Mouse (Mus musculus) hindbrain, embryonic 16.5 days (tissue): ENCODE measurements at regions not wholly inside any gene's neighbourhood (a gene's known extent, or its start where the extent isn't known, plus 50 kb on each side); places are given as distances from the start of the nearest gene placed in this dataset.

Experiments
- ATAC-seq: fragments of 200-750 bp; cut with Nextera tagmentation; 2 replicates; pipeline ENCODE4 v1.8.0; 2017; ENCODE audit warnings: moderate TSS enrichment, moderate library complexity
- H3K27ac ChIP-seq: fragments of 300-500 bp; sonication (generic); 2 replicates; pipeline ENCODE4 v1.5.1; 2014; ENCODE audit warnings: low read depth, mild to moderate bottlenecking, control low read depth, low read length, moderate library complexity
- H3K27me3 ChIP-seq: fragments of 300-500 bp; sonication (generic); replicated peaks from 2 replicates; pipeline ENCODE4 v1.6.1; 2014; ENCODE audit warnings: low read length; ENCODE audit not compliant: control insufficient read depth, insufficient read depth
- H3K36me3 ChIP-seq: fragments of 300-500 bp; sonication (generic); 2 replicates; pipeline ENCODE4 v1.6.1; 2014; ENCODE audit warnings: mild to moderate bottlenecking, low read length, moderate library complexity, mixed read lengths; ENCODE audit not compliant: control insufficient read depth, insufficient read depth
- H3K4me1 ChIP-seq: fragments of 300-500 bp; sonication (generic); 2 replicates; pipeline ENCODE4 v1.6.1; 2014; ENCODE audit warnings: low read depth, low read length; ENCODE audit not compliant: control insufficient read depth, insufficient read depth
- H3K4me2 ChIP-seq: fragments of 300-500 bp; sonication (generic); 2 replicates; pipeline ENCODE4 v1.6.1; 2014; ENCODE audit warnings: mild to moderate bottlenecking, low read length, control low read depth, moderate library complexity
- H3K4me3 ChIP-seq: fragments of 300-500 bp; sonication (generic); 2 replicates; pipeline ENCODE4 v1.5.1; 2014; ENCODE audit warnings: mild to moderate bottlenecking, low read length, control low read depth, moderate library complexity
- H3K9ac ChIP-seq: fragments of 300-500 bp; sonication (generic); 2 replicates; pipeline ENCODE4 v1.6.1; 2014; ENCODE audit warnings: low read depth, mild to moderate bottlenecking, control low read depth, low read length, moderate library complexity
- H3K9me3 ChIP-seq: fragments of 300-500 bp; sonication (generic); 2 replicates; pipeline ENCODE4 v1.6.1; 2014; ENCODE audit warnings: mild to moderate bottlenecking, low read length, moderate library complexity; ENCODE audit not compliant: control insufficient read depth
- WGBS: fragments of 180-500 bp; shearing (Covaris S2); extraction: QIAGEN DNeasy Blood & Tissue Kit; methylation state at CpG from one replicate; pipeline ENCODE4 v1.1.7; 2014; 5-methylcytosine and 5-hydroxymethylcytosine counted together

GRCm38 (mm10) chr1:73820701-73821100 is 303.5 kb downstream of the Tns1 start:
- WGBS = 63% methylated on average over 7 of the region's 7 CpGs
- no peaks in the 10 kb centered on the region for H3K36me3 ChIP-seq
- no peak for ATAC-seq

GRCm38 (mm10) chr1:73807206-73807605 is 317.0 kb downstream of the Tns1 start:
- no peak overlapping the region for H3K27ac ChIP-seq
- no peaks in the 10 kb centered on the region for H3K36me3 ChIP-seq
- H3K9me3 ChIP-seq = no peaks in the 10 kb centered on the region
- H3K4me2 ChIP-seq = no peak overlapping the region
- no peak overlapping the region for H3K4me3 ChIP-seq
- H3K27me3 ChIP-seq = no peaks in the 10 kb centered on the region
- no peak overlapping the region for H3K9ac ChIP-seq
- 81% methylated on average over 3 of the region's 3 CpGs for WGBS
- no peak for ATAC-seq
- no peaks in the 10 kb centered on the region for H3K4me1 ChIP-seq

More at GRCm38 (mm10) chr1:73820701-73821100, 303.5 kb downstream of the Tns1 start:
- H3K27me3 ChIP-seq = no peaks in the 10 kb centered on the region
- H3K4me2 ChIP-seq = no peak overlapping the region
- H3K9ac ChIP-seq = no peak overlapping the region
- no peaks in the 10 kb centered on the region for H3K9me3 ChIP-seq
- H3K4me1 ChIP-seq = no peaks in the 10 kb centered on the region
- H3K27ac ChIP-seq = no peak overlapping the region
- H3K4me3 ChIP-seq = no peak overlapping the region

- Histone ChIP-seq H3K9ac (no peak overlapping the region), H3K9me3 (no peaks in the 10 kb centered on the region; the same call in 1 of the 2 replicates), H3K4me2 (no peak overlapping the region), H3K27ac (no peak overlapping the region), H3K27me3 (no peaks in the 10 kb centered on the region), H3K4me1 (no peaks in the 10 kb centered on the region), H3K36me3 (no peaks in the 10 kb centered on the region), H3K4me3 (no peak overlapping the region)
- no peak for ATAC-seq
- 88% methylated on average over 9 of the region's 9 CpGs for WGBS
Observed at GRCm38 (mm10) chr1:73805156-73805555, 319.1 kb downstream of the Tns1 start.

GRCm38 (mm10) chr1:73799996-73800395 is 324.3 kb downstream of the Tns1 start:
- no peaks in the 10 kb centered on the region for H3K27me3 ChIP-seq

GRCm38 (mm10) chr1:73799246-73799645 is 325.0 kb downstream of the Tns1 start:
- no peaks in the 10 kb centered on the region for H3K4me1 ChIP-seq
- ATAC-seq = no peak
- 67% methylated on average over 8 of the region's 8 CpGs for WGBS

More at GRCm38 (mm10) chr1:73799996-73800395, 324.3 kb downstream of the Tns1 start:
- Histone ChIP-seq H3K9me3 (no peaks in the 10 kb centered on the region; the same call in 1 of the 2 replicates), H3K4me1 (no peaks in the 10 kb centered on the region), H3K36me3 (no peaks in the 10 kb centered on the region), H3K4me3 (no peak overlapping the region), H3K9ac (no peak overlapping the region), H3K27ac (no peak overlapping the region), H3K4me2 (no peak overlapping the region)
- ATAC-seq = no peak
- 67% methylated on average over 1 of the region's 1 CpGs for WGBS

GRCm38 (mm10) chr1:73797858-73798257 is 326.4 kb downstream of the Tns1 start:
- no peaks in the 10 kb centered on the region for H3K36me3 ChIP-seq
- no peak overlapping the region for H3K27ac ChIP-seq
- no peak overlapping the region for H3K9ac ChIP-seq
- H3K4me2 ChIP-seq = no peak overlapping the region
- H3K9me3 ChIP-seq = no peaks in the 10 kb centered on the region; the same call in 1 of the 2 replicates
- 80% methylated on average over 2 of the region's 2 CpGs for WGBS
- no peak for ATAC-seq
- H3K27me3 ChIP-seq = no peaks in the 10 kb centered on the region
- no peaks in the 10 kb centered on the region for H3K4me1 ChIP-seq
- no peak overlapping the region for H3K4me3 ChIP-seq

More at GRCm38 (mm10) chr1:73799246-73799645, 325.0 kb downstream of the Tns1 start:
- Histone ChIP-seq H3K27ac (no peak overlapping the region), H3K4me2 (no peak overlapping the region), H3K36me3 (no peaks in the 10 kb centered on the region), H3K4me3 (no peak overlapping the region), H3K27me3 (no peaks in the 10 kb centered on the region), H3K9ac (no peak overlapping the region), H3K9me3 (no peaks in the 10 kb centered on the region; the same call in 1 of the 2 replicates)

GRCm38 (mm10) chr1:73797413-73797812 is 326.8 kb downstream of the Tns1 start:
- H3K4me2 ChIP-seq = no peak overlapping the region
- no peak overlapping the region for H3K4me3 ChIP-seq
- H3K36me3 ChIP-seq = no peaks in the 10 kb centered on the region
- no peaks in the 10 kb centered on the region; the same call in 1 of the 2 replicates for H3K9me3 ChIP-seq
- H3K9ac ChIP-seq = no peak overlapping the region
- 91% methylated on average over 2 of the region's 2 CpGs for WGBS
- ATAC-seq = no peak
- H3K27ac ChIP-seq = no peak overlapping the region
- no peaks in the 10 kb centered on the region for H3K4me1 ChIP-seq
- no peaks in the 10 kb centered on the region for H3K27me3 ChIP-seq

GRCm38 (mm10) chr1:73793871-73794270 is 330.4 kb downstream of the Tns1 start:
- no peaks in the 10 kb centered on the region for H3K36me3 ChIP-seq
- no peak overlapping the region for H3K9ac ChIP-seq
- no peaks in the 10 kb centered on the region for H3K4me1 ChIP-seq
- H3K27ac ChIP-seq = no peak overlapping the region
- WGBS = 88% methylated on average over 4 of the region's 4 CpGs
- no peaks in the 10 kb centered on the region for H3K9me3 ChIP-seq
- no peaks in the 10 kb centered on the region for H3K27me3 ChIP-seq
- no peak overlapping the region for H3K4me3 ChIP-seq
- no peak for ATAC-seq
- no peak overlapping the region for H3K4me2 ChIP-seq

- no peaks in the 10 kb centered on the region for H3K9me3 ChIP-seq
- no peak overlapping the region for H3K4me2 ChIP-seq
- H3K27me3 ChIP-seq = no peaks in the 10 kb centered on the region
- H3K9ac ChIP-seq = no peak overlapping the region
- H3K4me1 ChIP-seq = no peaks in the 10 kb centered on the region
- 86% methylated on average over 3 of the region's 3 CpGs for WGBS
- H3K27ac ChIP-seq = no peak overlapping the region
- H3K4me3 ChIP-seq = no peak overlapping the region
- ATAC-seq = no peak
- H3K36me3 ChIP-seq = no peaks in the 10 kb centered on the region
Observed at GRCm38 (mm10) chr1:73793256-73793655, 331.0 kb downstream of the Tns1 start.

GRCm38 (mm10) chr1:73792311-73792710 is 331.9 kb downstream of the Tns1 start:
- WGBS = 97% methylated on average over 5 of the region's 5 CpGs
- Histone ChIP-seq H3K4me1 (no peaks in the 10 kb centered on the region), H3K9ac (no peak overlapping the region), H3K4me3 (no peak overlapping the region), H3K36me3 (no peaks in the 10 kb centered on the region), H3K27ac (no peak overlapping the region), H3K27me3 (no peaks in the 10 kb centered on the region), H3K4me2 (no peak overlapping the region), H3K9me3 (no peaks in the 10 kb centered on the region)
- ATAC-seq = no peak
